Mouse (Mus musculus) testis, postnatal 14 days (tissue): ENCODE results near the gene Ubtd1.
"Not testable (repeated sequence)": the region's sequence is repeated elsewhere in the genome, so short reads cannot be mapped to it uniquely, and the experiment has no call there.

ENCODE experiments used
- DNase-seq: peaks from one replicate; pipeline ENCODE4 v3.0.0; 2021; ENCODE audit warnings: low spot score

Gene Ubtd1

DNA sequence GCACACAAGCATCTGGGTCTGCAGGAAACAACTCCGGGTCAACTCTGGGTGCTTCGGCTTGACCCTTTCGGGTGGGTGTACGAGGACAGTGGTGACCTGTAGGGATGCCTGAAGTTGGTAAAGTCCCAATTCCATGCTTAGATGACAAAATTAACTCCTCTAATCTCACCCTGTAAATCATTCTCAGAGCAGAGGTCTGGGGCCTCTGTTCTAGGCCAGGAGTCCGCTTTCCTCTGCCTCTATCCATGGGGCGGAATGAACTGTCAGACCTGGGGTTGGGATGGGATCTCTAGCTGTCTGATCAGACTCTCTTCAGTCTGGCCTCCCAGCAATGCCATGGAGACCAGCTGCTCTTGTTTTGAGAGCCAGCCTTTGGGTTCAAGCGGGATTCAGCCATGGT, 79.9 kb downstream of the Ubtd1 start:
- no peak for DNase-seq

DNA sequence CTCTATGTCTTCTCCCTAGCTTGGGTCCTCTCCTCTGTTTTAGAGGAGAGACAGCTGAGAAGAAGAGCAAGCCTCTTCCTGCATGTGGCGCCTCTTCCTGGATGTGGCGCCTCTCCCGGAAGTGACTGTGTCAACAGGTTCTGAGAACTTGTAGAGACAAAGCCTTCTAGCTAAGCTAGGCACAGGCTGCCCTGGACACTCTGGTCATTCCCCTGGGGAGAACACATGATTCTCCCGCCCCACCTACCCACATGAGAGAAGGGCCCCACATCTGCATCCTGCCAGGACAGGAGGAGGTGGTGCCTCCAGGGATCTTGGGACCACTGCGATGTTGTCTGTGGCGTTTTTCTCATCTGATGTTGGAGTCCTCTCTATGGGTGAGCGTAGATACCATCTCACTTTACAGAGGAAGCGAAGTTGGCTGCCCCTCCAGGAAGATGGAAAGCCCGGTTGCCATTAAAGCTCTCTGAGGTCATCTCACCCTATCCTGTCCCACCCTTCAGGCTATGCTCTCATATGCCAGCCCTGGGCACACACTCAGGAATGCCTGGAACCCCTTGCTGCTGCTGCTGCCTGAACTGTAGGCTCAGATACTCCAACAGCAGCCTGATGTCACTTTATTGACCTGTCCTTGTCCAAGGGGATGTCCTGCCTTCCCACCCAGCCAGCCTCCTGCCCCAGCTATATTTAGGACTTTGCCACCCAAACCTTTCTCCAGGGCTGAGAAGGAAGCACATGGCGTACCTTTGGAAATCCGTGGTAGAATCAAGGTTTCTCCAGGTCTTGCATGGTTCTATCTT, 87.1 kb downstream of the Ubtd1 start:
- no peak for DNase-seq

DNA sequence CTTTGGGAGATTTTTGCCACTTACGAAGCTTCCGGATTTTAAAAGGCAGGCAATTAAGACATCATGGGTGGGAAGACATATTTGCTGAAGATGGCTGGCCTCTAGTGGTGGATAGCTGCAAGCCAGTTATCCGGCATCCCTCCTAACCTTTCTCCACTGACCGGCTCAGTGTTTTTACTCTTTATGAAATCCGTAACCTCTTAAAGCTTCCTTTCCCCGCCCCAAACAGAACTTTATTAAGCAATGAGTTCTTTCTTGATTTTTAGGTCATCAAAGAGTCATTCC, 87.6 kb downstream of the Ubtd1 start:
- no peak for DNase-seq

DNA sequence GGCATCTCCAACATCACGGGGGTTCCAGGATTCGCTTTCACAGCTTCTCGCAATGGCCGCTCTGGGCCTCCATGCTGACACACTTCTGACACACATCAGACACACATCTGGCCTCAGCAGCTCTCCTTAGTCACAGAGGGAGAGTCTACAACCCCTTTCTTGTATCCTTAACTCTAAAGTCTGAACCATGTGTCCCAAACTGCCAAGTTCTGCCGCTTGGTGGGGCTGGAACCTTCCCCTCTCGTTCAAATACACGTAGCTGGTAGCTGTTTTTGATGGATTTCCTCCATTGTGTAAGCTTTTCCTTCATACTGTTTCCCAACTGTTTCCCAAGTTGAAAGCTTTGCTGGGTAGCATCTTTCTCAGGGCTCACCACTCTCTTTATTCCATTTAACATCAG, 89.7 kb downstream of the Ubtd1 start:
- DNase-seq, result no peak

DNA sequence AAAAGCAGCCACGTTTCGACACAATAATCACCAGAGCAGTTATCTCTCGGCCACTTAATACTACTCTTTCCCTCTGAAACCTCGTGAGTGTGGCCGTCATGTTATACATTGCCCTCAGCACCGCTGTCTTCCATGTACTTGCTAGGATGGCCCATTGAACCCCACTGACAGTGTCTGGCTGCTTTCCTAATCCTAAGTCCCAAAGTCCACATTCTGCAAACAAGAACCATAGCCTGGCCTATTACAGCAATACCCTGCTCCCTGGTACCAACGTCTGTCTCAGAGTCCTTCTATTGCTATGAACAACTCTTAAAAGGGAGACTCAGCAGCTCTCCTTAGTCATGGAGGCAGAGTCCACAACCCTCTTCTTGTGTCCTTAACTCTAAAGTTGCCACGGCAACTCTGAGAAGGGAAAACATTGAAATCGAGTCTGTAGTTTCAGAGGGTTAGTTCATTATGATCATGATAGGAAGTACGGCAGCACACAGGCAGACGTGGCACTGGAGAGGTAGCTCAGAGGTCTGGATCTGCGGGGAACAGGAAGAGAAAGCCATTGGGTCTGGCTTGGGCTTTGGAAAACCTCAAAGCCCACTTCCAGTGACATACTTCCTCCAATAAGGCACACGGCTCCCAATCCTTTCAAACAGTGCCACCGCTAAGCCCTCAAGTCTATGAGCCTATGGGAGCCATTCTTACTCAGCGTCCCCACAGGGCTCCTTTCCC, 90.5 kb downstream of the Ubtd1 start:
- no peak for DNase-seq

DNA sequence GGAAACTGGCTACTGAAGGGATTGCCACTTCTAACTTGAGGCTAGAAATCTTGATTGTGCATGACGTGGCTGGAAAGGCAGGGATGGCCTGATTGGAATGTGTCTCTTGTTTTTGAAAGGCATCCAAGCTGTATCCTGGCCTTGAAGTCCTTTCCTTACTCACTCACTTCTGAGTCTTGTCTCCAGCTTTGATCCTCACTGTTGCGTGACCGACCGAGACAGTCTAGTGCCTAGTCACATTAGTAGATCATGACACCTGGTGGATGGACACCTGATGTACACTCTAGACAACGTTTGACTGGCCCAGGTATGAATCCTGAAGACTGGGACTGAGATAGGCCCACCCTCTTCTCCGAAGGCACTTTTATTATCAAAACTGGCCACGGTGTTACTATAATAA, 91.2 kb downstream of the Ubtd1 start:
- DNase-seq, result no peak

DNA sequence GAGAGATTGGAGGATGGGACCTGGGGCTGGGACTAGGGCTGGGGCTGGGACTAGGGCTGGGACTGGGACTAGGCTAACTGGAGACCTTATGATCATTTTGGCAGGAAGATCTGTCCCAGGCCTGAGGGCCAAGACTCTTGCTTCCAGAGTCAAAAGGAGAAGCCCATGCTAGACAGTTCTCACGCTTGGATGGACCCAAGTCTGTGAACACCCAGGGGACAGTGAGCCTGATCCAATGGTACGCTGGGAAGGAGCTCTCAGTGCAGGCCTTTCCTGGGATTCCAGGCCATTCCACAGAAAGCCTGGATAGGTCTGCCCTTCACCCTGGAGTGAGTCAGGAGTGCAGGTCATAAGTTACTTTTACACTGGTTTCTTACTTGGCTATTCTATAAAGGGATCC, 93.5 kb downstream of the Ubtd1 start:
- no peak for DNase-seq

DNA sequence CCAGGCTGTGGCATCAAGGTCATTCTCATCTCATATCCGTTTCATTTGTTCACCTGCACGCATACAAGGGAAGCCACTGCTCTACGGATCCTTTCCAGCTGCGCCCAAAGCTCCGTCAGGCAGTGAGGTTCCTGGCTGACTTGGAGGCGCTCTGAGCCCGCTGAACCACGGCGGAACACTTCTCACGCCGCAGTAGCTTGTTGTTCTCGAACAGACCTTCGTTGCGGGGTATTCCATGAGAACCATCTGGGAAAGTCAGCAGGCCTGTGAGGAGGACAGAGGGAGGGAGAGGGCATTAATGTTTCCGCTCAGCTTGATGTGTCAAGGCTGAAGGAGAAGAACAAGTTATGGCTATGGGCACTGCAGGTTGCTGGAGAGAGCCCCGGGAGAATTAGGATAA, 94.4 kb downstream of the Ubtd1 start:
- no peak for DNase-seq

DNA sequence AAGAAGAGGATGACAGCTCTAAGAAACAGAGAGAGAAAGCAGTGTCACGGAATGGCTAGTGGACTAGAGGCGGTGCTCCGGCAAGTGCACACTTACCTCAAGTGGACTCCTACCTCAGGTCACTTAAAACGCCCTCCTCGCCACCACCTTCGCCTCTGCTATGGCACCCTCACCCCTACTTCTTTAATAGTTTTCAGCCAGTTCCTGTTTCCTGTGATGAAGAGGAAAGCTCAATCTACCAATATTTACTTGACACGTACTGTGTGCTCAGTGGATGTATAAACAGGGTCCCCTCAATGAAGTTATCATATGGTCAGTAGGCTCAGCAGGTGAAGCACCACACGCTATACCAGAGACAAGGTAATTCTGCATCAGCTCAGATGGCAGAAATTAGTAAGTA, 97.0 kb downstream of the Ubtd1 start:
- DNase-seq, result no peak

DNA sequence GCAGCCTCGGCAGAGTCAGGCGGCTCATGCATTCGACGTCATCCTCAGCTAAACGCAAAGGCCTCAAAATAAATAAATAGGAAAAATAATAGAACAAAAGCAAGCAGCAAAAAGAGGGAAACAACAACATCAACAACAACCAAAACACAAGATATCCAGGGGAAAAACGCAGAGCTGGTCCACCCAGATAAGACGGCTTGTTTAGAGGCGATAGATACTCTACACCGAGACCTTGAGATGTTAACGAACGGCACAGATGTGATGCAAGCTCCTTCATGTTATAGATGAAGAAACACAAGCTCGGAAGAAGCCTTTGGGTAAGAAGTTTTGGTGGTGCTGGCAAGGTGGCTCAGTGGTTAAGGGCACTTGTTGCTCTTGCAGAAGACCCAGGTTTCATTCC, 97.4 kb downstream of the Ubtd1 start:
- DNase-seq, result no peak

DNA sequence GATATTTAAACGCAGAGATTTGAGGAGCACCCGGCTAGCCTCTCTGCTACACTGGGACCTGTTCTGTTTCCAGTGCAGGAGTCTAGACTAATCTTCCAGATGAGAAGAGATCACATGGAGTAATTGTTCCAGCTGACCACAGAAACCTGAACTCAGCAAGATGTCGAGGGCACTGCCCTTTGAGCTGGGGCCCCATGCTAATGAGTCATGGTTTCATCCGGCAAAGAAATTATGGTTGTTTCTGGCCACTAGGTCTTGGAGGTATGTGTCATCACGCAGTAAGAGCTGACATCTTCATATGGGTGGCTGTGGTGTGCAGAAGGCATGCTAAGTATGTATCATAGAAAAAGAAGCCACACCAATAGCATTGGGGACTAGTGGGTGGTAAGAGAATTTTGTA, 98.4 kb downstream of the Ubtd1 start:
- no peak for DNase-seq

DNA sequence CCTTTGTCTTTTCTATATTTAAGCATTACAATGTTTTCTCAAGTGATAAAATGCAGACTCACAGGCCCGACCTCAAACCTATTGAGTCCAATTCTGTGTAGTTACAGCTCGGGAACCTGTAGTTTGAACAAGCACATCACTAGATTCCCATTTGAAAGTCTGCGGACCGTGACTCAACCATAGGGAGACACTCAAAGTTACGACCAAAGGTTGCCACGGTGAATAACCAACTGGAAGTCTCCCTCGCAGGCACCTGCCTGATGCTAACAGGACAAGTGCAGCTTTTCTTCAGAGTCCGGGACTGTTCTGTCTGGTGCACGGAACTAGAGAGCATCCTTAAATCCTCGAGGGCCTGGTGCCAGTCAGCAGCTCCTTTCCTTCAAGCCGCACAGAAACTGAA, 98.9 kb downstream of the Ubtd1 start:
- no peak for DNase-seq

DNA sequence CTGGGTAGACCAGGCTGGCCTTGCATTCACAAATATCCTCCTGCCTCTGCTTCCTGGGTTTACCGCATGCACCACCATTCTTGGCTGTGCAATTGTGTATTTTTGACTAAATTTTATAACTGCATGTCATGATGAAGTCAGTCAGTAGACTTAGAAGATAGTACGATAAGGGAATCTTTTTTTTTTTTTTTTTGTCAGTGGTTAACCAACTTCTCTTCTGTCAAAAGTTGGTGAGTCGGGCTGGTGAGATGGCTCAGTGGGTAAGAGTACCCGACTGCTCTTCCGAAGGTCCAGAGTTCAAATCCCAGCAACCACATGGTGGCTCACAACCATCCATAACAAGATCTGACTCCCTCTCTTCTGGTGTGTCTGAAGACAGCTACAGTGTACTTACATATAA, 100.0 kb downstream of the Ubtd1 start:
- DNase-seq, result not testable (repeated sequence)
